Mouse (Mus musculus) splenic B cell, adult 2 months (primary cell): ENCODE measurements around the gene Fam13c.
"Not testable (repeated sequence)": the region's sequence is repeated elsewhere in the genome, so short reads cannot be mapped to it uniquely, and the experiment has no call there.

Source experiments
- DNase-seq: peaks from one replicate; pipeline ENCODE4 v3.0.0-alpha.2; 2011; ENCODE audit warnings: low read depth, low spot score
- H3K27me3 ChIP-seq: 2 replicates; pipeline ENCODE4 v1.6.1; 2012; ENCODE audit warnings: mild to moderate bottlenecking, low read length, moderate library complexity, mixed read lengths; ENCODE audit not compliant: control insufficient read depth, poor library complexity, insufficient read depth, severe bottlenecking
- H3K36me3 ChIP-seq: 2 replicates; pipeline ENCODE4 v1.6.1; 2012; ENCODE audit warnings: mild to moderate bottlenecking, low read length, moderate library complexity, mixed read lengths; ENCODE audit not compliant: control insufficient read depth, poor library complexity, insufficient read depth, severe bottlenecking

The Fam13c gene

GRCm38 (mm10) chr10:70439676-70440521 lies at the start of gene Fam13c:
Gene Fam13c (plus strand): TSS chr10:70440481.
- Histone ChIP-seq H3K36me3 (no peaks in the 10 kb centered on the region), H3K27me3 (no peaks in the 10 kb centered on the region)
- DNase-seq, result no peak

- no peak for DNase-seq
- Histone ChIP-seq H3K36me3 (no peaks in the 10 kb centered on the region), H3K27me3 (no peaks in the 10 kb centered on the region)
Measured at GRCm38 (mm10) chr10:70395900-70396299, 44.4 kb upstream of the Fam13c start.

GRCm38 (mm10) chr10:70398224-70398623 lies 42.1 kb upstream of the Fam13c start:
- DNase-seq, result no peak
- H3K36me3 ChIP-seq, result no peaks in the 10 kb centered on the region
- no peaks in the 10 kb centered on the region for H3K27me3 ChIP-seq

- H3K27me3 ChIP-seq, result no peaks in the 10 kb centered on the region
- no peak for DNase-seq
- no peaks in the 10 kb centered on the region for H3K36me3 ChIP-seq
Measured at GRCm38 (mm10) chr10:70402006-70402405, 38.3 kb upstream of the Fam13c start.

- H3K36me3 ChIP-seq, result no peaks in the 10 kb centered on the region
- no peak for DNase-seq
- H3K27me3 ChIP-seq, result no peaks in the 10 kb centered on the region
Measured at GRCm38 (mm10) chr10:70402711-70403110, 37.6 kb upstream of the Fam13c start.

- Histone ChIP-seq H3K36me3 (no peaks in the 10 kb centered on the region), H3K27me3 (no peaks in the 10 kb centered on the region)
- no peak for DNase-seq
Measured at GRCm38 (mm10) chr10:70417811-70418486, 22.3 kb upstream of the Fam13c start.

- no peak for DNase-seq
Measured at GRCm38 (mm10) chr10:70419282-70420264, 20.7 kb upstream of the Fam13c start.

GRCm38 (mm10) chr10:70426373-70426772 lies 13.9 kb upstream of the Fam13c start:
- Histone ChIP-seq H3K27me3 (no peaks in the 10 kb centered on the region), H3K36me3 (no peaks in the 10 kb centered on the region)
- no peak for DNase-seq

More at GRCm38 (mm10) chr10:70419282-70420264, 20.7 kb upstream of the Fam13c start:
- H3K36me3 ChIP-seq, result no peaks in the 10 kb centered on the region
- H3K27me3 ChIP-seq, result no peaks in the 10 kb centered on the region

GRCm38 (mm10) chr10:70428121-70428662 lies 12.1 kb upstream of the Fam13c start:
- DNase-seq, result no peak
- Histone ChIP-seq H3K27me3 (no peaks in the 10 kb centered on the region), H3K36me3 (no peaks in the 10 kb centered on the region)

GRCm38 (mm10) chr10:70429341-70429740 lies 10.9 kb upstream of the Fam13c start:
- no peaks in the 10 kb centered on the region for H3K36me3 ChIP-seq
- DNase-seq, result no peak
- no peaks in the 10 kb centered on the region for H3K27me3 ChIP-seq

GRCm38 (mm10) chr10:70433334-70433733 lies 6.9 kb upstream of the Fam13c start:
- no peak for DNase-seq
- Histone ChIP-seq H3K36me3 (no peaks in the 10 kb centered on the region), H3K27me3 (no peaks in the 10 kb centered on the region)

GRCm38 (mm10) chr10:70433736-70434135 lies 6.5 kb upstream of the Fam13c start:
- H3K27me3 ChIP-seq, DNase-seq, H3K36me3 ChIP-seq: not testable (repeated sequence)

GRCm38 (mm10) chr10:70436656-70437055 lies 3.6 kb upstream of the Fam13c start:
- Histone ChIP-seq H3K27me3 (no peaks in the 10 kb centered on the region), H3K36me3 (no peaks in the 10 kb centered on the region)
- no peak for DNase-seq

GRCm38 (mm10) chr10:70437289-70437688 lies 3.0 kb upstream of the Fam13c start:
- no peak for DNase-seq
- no peaks in the 10 kb centered on the region for H3K36me3 ChIP-seq
- no peaks in the 10 kb centered on the region for H3K27me3 ChIP-seq
